Mouse (Mus musculus): ENCODE results near the gene Dntt. TPM values are rescaled to one million over a fixed set of nuclear protein-coding genes. Genes with fewer than 3 reads are reported as not detected.
A peak's percentile ranks its signal among the peaks of the same experiment; 100 is the strongest.

Dntt gene
- total and polyA plus RNA-seq, 2 experiments from 2014 or later: 0.08 TPM; not detected in 1

GRCm38 (mm10) chr19:41051714-41052113, 22.6 kb downstream of the Dntt start:
- Histone ChIP-seq H3K4me1 (ENCODE audit: insufficient read depth, low read length) (no peaks in the 10 kb centered on the region), H3K27ac (no peak overlapping the region), H3K4me2 (ENCODE audit: low read depth, low read length) (no peak overlapping the region), H3K4me3 (ENCODE audit: low read length) (no peak overlapping the region), H3K27me3 (ENCODE audit: insufficient read depth, low read length) (no peaks in the 10 kb centered on the region), H3K9me3 (ENCODE audit: low read length) (no peaks in the 10 kb centered on the region), H3K9ac (replicated peaks; ENCODE audit: low read length) (no peak overlapping the region), H3K36me3 (ENCODE audit: insufficient read depth, low read length) (no peaks in the 10 kb centered on the region)
- 100% methylated on average over 1 of the region's 1 CpGs for WGBS
- no peak for TF ChIP-seq CTCF (IDR thresholded peaks at IDR 0.05; ENCODE audit: low read depth)
- no peak for ATAC-seq
- DNase-seq (ENCODE audit: low spot score): no peak

GRCm38 (mm10) chr19:41052247-41052646, 23.2 kb downstream of the Dntt start:
- TF ChIP-seq CTCF (IDR thresholded peaks at IDR 0.05; ENCODE audit: low read depth): no peak
- Histone ChIP-seq H3K4me3 (ENCODE audit: low read length) (no peak overlapping the region), H3K4me2 (ENCODE audit: low read depth, low read length) (no peak overlapping the region), H3K27ac (no peak overlapping the region), H3K9ac (replicated peaks; ENCODE audit: low read length) (no peak overlapping the region), H3K27me3 (ENCODE audit: insufficient read depth, low read length) (no peaks in the 10 kb centered on the region), H3K9me3 (ENCODE audit: low read length) (no peaks in the 10 kb centered on the region), H3K4me1 (ENCODE audit: insufficient read depth, low read length) (no peaks in the 10 kb centered on the region), H3K36me3 (ENCODE audit: insufficient read depth, low read length) (no peaks in the 10 kb centered on the region)
- no peak for ATAC-seq
- 59% methylated on average over 5 of the region's 5 CpGs for WGBS
- no peak for DNase-seq (ENCODE audit: low spot score)

GRCm38 (mm10) chr19:41053530-41053929, 24.5 kb downstream of the Dntt start:
- Histone ChIP-seq H3K9ac (replicated peaks; ENCODE audit: low read length) (no peak overlapping the region), H3K4me1 (ENCODE audit: insufficient read depth, low read length) (no peaks in the 10 kb centered on the region), H3K36me3 (ENCODE audit: insufficient read depth, low read length) (no peaks in the 10 kb centered on the region), H3K27ac (no peak overlapping the region), H3K27me3 (ENCODE audit: insufficient read depth, low read length) (no peaks in the 10 kb centered on the region), H3K4me2 (ENCODE audit: low read depth, low read length) (no peak overlapping the region), H3K9me3 (ENCODE audit: low read length) (no peaks in the 10 kb centered on the region), H3K4me3 (ENCODE audit: low read length) (no peak overlapping the region)
- peak; percentile 46 for TF ChIP-seq CTCF (IDR thresholded peaks at IDR 0.05; ENCODE audit: low read depth)
- DNase-seq (ENCODE audit: low spot score): peak; percentile 34
- ATAC-seq: no peak
- WGBS: 42% methylated on average over 10 of the region's 10 CpGs

GRCm38 (mm10) chr19:41054702-41055101, 25.6 kb downstream of the Dntt start:
- no peak overlapping the region for H3K4me2 ChIP-seq (ENCODE audit: low read depth, low read length)
- H3K27ac ChIP-seq: no peak overlapping the region
- H3K9ac ChIP-seq (replicated peaks; ENCODE audit: low read length): no peak overlapping the region
- no peaks in the 10 kb centered on the region for H3K9me3 ChIP-seq (ENCODE audit: low read length)
- no peak for DNase-seq (ENCODE audit: low spot score)
- 57% methylated on average over 4 of the region's 4 CpGs for WGBS
- H3K4me3 ChIP-seq (ENCODE audit: low read length): no peak overlapping the region
- H3K36me3 ChIP-seq (ENCODE audit: insufficient read depth, low read length): no peaks in the 10 kb centered on the region
- ATAC-seq: no peak
- no peak for TF ChIP-seq CTCF (IDR thresholded peaks at IDR 0.05; ENCODE audit: low read depth)
- no peaks in the 10 kb centered on the region for H3K4me1 ChIP-seq (ENCODE audit: insufficient read depth, low read length)
- H3K27me3 ChIP-seq (ENCODE audit: insufficient read depth, low read length): no peaks in the 10 kb centered on the region

- no peaks in the 10 kb centered on the region for H3K4me1 ChIP-seq (ENCODE audit: insufficient read depth, low read length)
- peak; percentile 99 for TF ChIP-seq CTCF (IDR thresholded peaks at IDR 0.05; ENCODE audit: low read depth)
- H3K4me2 ChIP-seq (ENCODE audit: low read depth, low read length): no peak overlapping the region
- H3K36me3 ChIP-seq (ENCODE audit: insufficient read depth, low read length): no peaks in the 10 kb centered on the region
- H3K27ac ChIP-seq: no peak overlapping the region
- WGBS: 4% methylated on average over 8 of the region's 8 CpGs
- DNase-seq (ENCODE audit: low spot score) (peak; percentile 97), ATAC-seq (peak; percentile 78)
- no peaks in the 10 kb centered on the region for H3K27me3 ChIP-seq (ENCODE audit: insufficient read depth, low read length)
- no peak overlapping the region for H3K4me3 ChIP-seq (ENCODE audit: low read length)
- H3K9ac ChIP-seq (replicated peaks; ENCODE audit: low read length): no peak overlapping the region
- no peaks in the 10 kb centered on the region for H3K9me3 ChIP-seq (ENCODE audit: low read length)
Observed at GRCm38 (mm10) chr19:41071500-41071899, 42.4 kb downstream of the Dntt start.

- Histone ChIP-seq H3K4me3 (ENCODE audit: low read length) (no peak overlapping the region), H3K36me3 (ENCODE audit: insufficient read depth, low read length) (no peaks in the 10 kb centered on the region), H3K27ac (no peak overlapping the region), H3K9me3 (ENCODE audit: low read length) (no peaks in the 10 kb centered on the region), H3K4me2 (ENCODE audit: low read depth, low read length) (no peak overlapping the region), H3K9ac (replicated peaks; ENCODE audit: low read length) (no peak overlapping the region), H3K27me3 (ENCODE audit: insufficient read depth, low read length) (no peaks in the 10 kb centered on the region), H3K4me1 (ENCODE audit: insufficient read depth, low read length) (no peaks in the 10 kb centered on the region)
- 89% methylated on average over 14 of the region's 14 CpGs for WGBS
- DNase-seq (ENCODE audit: low spot score): no peak
- TF ChIP-seq CTCF (IDR thresholded peaks at IDR 0.05; ENCODE audit: low read depth): no peak
- ATAC-seq: no peak
Observed at GRCm38 (mm10) chr19:41073746-41074455, 44.8 kb downstream of the Dntt start.

- ATAC-seq (no peak), DNase-seq (ENCODE audit: low spot score) (no peak)
- WGBS: 58% methylated on average over 3 of the region's 3 CpGs
- Histone ChIP-seq H3K4me1 (ENCODE audit: insufficient read depth, low read length) (peaks cover 4% of the 10 kb centered on the region; the same call in 1 of the 2 replicates), H3K27ac (no peak within 1 kb of the TSS), H3K4me2 (ENCODE audit: low read depth, low read length) (no peak within 1 kb of the TSS), H3K9ac (replicated peaks; ENCODE audit: low read length) (no peak within 1 kb of the TSS), H3K36me3 (ENCODE audit: insufficient read depth, low read length) (no peaks in the 10 kb centered on the region), H3K27me3 (ENCODE audit: insufficient read depth, low read length) (no peaks in the 10 kb centered on the region), H3K4me3 (ENCODE audit: low read length) (no peak within 1 kb of the TSS), H3K9me3 (ENCODE audit: low read length) (no peaks in the 10 kb centered on the region)
- TF ChIP-seq CTCF (IDR thresholded peaks at IDR 0.05; ENCODE audit: low read depth): no peak
Observed at GRCm38 (mm10) chr19:41076906-41077305, 47.8 kb downstream of the Dntt start, which contains the start of gene Opalin. Opalin (minus strand) TSS chr19:41077113.
